Mouse (Mus musculus) embryo, embryonic 11.5 days (tissue): ENCODE data around the gene Efcc1.

Source experiments
- DNase-seq: peaks from one replicate; pipeline ENCODE4 v3.0.0-alpha.2; 2012; ENCODE audit warnings: low read depth, low spot score

The Efcc1 gene

DNA sequence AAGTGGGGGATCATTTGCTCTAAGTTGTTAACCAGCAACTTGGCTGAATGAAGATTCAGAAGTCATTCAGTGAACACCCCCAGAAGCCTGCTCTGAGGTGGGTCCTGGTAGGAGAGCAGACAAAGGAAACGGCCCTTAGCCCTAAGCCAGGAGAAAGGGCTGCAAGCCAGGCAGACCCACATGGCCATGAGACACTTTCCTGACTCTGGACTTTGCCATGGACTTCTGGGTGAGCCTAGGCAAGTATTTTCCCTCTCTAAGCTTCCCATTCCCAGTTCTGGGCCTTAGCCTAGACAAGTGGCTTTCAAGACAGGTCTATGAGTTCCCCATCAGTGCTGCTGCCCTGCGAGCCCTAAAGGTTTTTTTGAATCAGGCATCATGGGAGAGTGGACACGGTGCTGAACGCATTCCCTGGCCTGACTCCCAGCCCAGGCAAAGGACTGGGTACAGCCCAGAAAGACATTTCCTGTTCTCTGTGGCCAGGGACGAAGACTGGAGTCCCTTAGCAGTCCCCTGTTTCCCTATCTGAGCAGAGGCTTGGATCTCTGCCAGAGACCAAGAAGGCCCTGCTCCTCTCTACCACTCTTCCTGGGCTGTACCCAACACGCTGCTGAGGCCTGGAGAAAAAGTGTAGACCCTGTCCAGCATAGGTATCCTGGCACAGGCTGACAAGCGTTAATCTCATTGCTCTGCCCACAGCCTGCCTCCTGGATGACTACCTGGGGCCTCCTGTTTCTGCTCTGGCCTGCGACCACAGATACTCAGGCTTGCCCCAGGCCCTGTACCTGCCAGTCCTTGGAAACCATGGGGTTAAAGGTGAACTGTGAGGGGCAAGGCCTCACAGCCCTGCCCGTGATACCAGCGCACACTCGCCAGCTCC is 47.9 kb downstream of the Efcc1 start:
- no peak for DNase-seq

- DNase-seq, result no peak
Observed at GRCm38 (mm10) chr6:87779174-87780165, 48.8 kb downstream of the Efcc1 start.

- no peak for DNase-seq
Observed at GRCm38 (mm10) chr6:87780546-87781301, 50.1 kb downstream of the Efcc1 start.

DNA sequence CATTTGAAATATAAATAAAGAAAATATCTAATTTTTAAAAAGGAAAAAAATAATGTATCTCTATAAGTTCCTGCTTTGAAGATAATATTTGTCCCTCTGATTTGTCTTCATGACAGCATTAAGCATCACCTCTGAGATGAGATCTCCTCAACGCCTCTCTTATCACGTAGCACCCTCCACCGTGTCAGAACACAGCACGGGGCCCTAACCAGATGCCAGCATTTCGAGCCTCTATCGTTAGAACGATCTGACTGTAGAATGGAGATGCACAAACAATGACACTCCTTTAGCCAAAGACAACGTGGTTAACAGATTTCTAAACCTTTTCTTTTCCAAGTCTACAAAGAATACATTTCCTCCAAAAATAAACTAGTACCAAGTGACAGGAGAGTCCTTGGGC is 53.4 kb downstream of the Efcc1 start:
- DNase-seq, result no peak

DNA sequence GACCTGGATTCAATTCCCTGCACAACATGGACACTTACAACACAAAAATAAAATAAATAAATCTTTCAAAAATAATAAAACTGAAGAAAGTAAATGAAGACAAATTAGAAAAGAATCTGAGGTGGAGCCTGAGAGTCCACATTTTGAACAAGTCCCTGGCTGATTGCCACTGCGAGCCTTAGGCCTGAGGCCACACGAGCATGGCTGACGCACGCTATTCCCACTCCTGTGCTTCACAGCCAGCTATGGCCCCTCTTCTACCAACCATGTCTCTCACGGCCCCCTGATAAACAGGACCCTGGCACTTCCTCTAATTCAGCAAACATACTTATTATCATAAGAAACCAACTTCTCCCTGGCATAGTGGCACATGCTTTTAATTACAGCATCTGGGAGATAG is 56.0 kb downstream of the Efcc1 start:
- no peak for DNase-seq

DNA sequence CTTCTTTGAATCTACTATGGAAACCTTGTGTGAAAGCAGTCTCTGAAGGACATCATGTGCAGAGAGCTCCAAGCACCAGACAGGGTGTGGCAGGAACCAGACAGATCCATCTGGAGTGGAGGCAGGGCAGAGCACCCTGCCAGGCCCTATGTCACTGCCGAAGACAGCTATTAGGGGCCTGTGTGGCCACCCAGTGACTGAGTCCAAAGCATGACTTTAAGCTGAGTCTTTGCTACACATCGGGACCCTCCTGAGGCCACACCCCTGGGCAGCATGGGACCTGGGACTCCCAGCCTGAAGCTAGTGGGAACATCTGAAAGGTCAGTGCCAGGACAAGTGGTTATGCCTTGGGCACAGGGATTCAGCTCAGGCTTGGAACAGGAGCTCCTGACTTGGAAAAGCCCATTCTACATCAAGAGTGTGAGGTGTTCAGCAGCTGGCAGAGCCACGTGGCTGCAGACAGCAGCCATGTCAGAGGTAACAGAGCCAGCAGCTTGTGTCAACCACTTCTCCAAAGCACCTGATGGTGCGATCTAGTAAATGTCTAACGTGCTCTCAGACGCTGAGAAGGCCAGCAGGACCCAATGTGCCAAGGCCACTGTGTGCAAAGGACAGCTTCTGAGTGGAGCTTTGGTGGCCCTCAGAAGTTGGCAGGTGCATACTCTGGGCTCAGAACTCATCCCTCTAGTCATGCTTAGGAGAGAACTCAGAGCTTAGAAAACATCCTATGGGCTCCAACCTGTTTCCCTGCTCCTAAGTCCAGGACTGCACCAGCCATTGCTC is 56.6 kb downstream of the Efcc1 start:
- no peak for DNase-seq

DNA sequence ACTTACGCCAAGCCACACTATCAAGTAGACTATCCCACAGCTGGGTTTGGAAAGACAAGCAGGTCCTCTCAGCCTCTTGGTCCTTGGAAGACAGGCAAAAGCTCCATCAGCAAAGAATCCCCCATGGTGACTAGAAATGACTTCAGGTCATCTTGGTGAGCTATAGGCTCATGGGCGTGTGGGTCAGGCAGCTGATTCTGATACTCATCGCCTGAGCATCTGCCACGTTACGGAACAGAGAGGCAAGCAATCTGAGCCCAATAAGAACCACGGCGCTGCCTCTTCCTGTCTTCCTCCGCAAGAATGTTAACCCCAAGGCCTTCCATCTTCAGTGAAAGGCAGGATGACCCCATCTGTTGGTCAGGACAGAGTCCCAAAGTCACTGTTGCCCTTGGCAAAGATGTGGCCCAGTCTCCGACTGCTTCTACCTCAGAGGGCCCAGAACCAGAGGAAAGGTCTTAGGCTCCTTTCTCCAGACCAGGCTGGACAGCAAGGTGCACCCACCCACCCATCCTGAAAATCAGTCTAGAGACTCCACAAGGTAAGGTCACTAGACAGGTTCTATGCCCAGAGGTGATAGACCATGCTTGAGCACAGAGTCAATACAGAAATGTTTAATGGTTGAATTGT is 57.7 kb downstream of the Efcc1 start:
- DNase-seq, result no peak

DNA sequence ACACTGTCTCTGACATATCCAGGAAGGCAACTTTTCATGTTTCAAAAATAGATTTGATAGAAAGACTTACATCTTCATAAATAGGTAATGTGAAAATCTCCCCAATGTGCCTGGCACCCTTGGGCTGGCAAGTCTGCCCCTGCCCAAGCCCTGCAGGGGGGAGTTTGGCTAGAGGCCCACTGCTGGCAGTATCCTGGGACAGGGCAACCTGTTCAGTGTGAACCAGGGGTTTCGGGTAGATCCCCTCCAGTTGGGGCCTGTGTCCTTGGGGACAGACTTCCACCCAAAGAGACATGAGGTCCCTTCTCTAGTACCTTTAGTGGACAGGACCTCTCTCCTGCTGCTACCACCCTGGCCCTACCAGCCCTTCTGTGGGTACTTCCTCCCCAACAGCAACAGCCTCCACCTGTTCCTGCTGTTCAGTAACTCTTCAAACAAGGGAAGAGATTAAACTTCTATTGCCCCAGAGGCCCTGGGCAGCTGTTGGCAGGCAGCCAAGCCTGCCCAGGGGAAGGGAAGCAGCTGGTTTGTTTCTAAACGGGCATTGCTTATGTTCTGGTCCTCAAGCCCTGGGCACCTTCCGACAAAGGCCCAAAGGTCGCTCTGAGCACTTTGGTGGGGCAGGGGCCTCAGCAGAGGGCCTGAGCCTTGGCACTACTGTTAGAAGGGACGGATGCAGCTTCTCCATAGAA is 58.4 kb downstream of the Efcc1 start:
- DNase-seq, result no peak

DNA sequence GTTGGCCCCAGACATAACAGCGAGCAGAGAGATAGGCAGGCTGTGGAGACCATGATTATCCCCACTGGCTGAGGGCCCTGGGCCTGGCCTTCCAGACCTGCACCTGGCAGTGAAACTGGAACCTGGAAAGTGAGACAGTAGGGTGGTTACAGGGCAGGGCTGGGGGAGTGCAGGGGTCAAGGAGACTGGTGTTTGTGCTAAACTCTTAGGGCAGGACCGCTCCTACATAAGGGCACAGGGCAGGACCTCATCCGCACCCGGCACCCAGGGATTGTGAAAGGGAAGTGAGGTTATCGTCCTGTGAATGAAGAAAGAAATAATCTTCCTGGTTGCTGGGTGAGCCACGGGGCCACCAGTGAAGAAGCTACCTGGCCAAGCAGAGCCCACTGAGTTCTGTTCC is 59.1 kb downstream of the Efcc1 start:
- no peak for DNase-seq

DNA sequence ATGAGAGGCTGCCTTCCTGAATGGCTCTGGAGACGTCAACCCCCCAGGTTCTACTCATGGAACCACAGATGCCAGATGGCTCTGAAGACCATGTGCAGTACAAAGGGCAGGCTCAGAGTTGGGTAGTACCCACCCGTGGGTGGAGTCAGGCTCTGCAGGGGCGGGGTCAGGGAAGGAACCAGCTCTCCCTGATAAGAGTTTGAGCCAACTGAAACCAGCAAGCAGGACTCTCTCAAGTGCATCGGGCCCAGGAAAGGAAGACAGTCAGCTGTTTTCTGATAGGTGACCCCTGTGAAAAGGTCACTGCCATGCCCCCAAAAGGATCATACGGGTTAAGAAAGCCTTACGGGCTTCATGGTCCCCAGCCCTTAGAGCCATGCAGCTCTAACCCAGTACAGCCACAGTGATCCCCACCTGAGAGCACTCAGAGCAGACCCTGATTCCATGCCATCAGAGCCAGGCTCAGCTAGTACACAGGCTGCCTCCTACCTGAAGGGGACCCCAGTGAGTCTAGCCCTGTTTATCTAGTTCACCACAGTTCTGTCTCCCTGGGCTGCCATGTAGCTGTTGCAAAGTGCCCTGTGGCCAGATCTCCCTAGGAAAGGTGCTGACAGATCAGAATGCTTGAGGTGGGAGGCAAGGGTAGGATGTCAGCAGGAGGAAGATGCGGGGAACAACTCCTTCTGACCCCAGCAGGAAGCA is 60.3 kb downstream of the Efcc1 start:
- DNase-seq, result no peak

DNA sequence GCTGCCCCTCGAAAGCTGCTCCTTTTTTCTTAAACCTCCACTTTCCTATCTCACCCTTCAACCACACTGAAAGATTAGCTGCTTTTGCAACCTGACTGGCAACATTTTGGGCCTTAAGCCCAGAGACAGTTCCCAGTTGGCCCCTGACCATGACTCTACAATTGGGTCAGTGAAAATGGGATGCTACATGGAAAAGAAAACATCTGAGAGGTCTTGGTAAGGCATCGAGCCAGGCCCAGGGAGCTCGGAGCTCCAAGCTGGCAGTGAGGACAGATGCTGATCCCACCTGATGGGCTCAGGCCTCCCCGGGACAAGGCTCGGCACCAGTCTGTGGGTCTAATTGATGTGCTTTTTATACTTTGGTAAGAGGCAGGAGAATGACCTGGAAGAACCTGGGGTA is 61.2 kb downstream of the Efcc1 start:
- DNase-seq, result no peak

DNA sequence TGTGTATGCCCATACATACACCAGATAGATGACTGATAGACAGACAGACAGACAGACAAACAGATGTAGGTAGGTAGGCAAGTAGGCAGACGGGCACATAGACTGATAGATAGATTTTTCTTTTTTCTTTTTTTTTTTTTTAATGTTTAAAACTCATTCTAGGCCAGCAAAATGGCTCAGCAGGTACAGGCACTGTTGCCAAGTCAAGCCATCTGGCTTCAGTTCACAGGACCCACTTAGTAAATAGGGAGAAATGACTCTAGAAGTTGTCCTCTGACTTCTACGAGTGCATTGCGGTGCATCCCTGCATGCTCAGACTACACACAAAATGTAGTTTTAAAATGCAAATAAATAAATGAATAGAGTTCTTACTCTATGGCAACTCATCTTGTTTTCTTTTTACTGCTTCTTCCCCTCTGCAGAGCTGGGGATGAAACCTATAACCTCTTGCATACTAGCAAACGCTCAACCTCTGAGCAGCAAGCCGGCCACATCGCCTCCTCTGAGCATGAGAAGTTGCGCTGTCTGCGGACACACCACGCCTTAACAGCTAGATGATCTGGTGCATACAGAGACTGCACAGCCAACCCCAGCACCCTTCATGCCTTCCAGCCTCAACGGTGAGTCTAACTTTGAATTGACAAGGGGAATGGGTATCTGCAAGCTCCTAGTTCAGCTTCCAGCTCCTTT is 63.3 kb downstream of the Efcc1 start:
- no peak for DNase-seq

DNA sequence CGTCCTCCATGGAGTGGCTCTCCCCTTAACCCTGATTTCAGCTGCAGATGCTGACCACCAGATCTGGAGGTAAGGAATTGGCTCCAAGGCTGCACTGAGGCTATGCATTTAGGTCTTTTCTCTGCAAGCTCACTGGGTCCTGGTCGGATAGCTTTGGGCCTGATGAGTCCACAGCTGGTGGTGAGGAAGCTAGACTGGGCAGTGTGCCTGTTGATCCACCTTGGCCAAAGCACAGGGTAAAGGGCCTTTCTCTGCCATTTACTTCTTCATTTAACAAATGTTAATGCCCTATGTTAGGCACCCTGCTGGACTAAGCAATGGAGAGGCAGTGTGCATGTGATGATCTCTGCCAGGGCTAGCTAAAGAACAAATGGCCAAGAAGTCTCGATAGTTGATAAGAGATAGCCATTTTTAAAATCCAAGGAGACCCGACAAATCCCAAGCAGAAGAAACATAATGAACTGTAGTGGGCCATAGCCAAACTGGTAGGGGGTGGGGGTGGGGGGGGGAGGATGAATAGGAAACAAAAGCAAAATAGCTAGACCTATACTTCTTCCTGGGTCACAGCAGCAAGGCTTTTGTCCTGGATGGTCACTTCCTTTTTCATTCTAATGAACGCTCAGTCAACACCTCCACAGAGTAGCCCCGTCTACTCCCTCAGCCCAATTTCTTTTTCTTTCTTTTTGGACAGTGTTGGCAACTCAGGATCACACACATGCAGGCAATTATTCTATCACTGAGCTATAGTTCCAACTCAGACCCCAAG is 64.9 kb downstream of the Efcc1 start:
- DNase-seq, result no peak

GRCm38 (mm10) chr6:87796251-87796880 is 65.7 kb downstream of the Efcc1 start:
- DNase-seq, result no peak

- no peak for DNase-seq
Observed at GRCm38 (mm10) chr6:87797321-87797720, 66.7 kb downstream of the Efcc1 start.

GRCm38 (mm10) chr6:87799576-87799975 is 68.9 kb downstream of the Efcc1 start:
- DNase-seq, result no peak

DNA sequence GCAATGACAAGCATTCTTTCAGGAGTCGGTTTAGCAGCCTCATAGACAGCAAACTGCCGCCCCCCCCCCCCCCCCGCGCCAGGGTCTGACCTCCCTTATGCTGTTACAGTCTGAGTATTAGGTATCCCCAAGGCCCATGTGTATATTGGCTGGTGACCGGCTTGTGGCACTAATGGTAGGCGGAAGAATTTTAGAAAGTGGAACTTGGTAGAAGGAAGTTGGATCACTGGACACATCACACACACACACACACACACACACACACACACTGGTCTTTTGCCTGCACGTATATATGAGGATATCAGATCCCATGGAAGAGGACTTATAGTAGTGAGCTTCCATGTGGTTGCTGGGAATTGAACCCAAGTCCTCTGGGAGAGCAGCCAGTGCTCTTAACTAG is 71.8 kb downstream of the Efcc1 start:
- DNase-seq, result no peak
